Mouse (Mus musculus): ENCODE measurements around the gene Atp5g1. TPM values are rescaled to one million over a fixed set of nuclear protein-coding genes. Genes with fewer than 3 reads are reported as not detected.

The Atp5g1 gene
- polyA plus RNA-seq, 1 experiment from 2014 or later = 536 TPM

Other genes with a start within 250 kb of the Atp5g1 start
- 2.6 TPM in 2 replicates for gene Gngt2, start 238.5 kb downstream of the Atp5g1 start, polyA plus RNA-seq (2015; fragmentation: Nextera tagmentation; extraction: Ambion mirVana)
- gene Abi3, start 233.2 kb downstream of the Atp5g1 start, polyA plus RNA-seq (2015; fragmentation: Nextera tagmentation; extraction: Ambion mirVana) = 1.2 and 1.9 TPM in 2 replicates
- not detected in 2 replicates for gene B4galnt2, start 160.8 kb downstream of the Atp5g1 start, polyA plus RNA-seq (2015; fragmentation: Nextera tagmentation; extraction: Ambion mirVana)
- gene Igf2bp1, start 69.7 kb downstream of the Atp5g1 start, polyA plus RNA-seq (2015; fragmentation: Nextera tagmentation; extraction: Ambion mirVana) = 6.2 and 9.5 TPM in 2 replicates
- gene Gip, start 51.1 kb downstream of the Atp5g1 start, polyA plus RNA-seq (2015; fragmentation: Nextera tagmentation; extraction: Ambion mirVana) = not detected in 2 replicates
- gene Snf8, start 40.8 kb downstream of the Atp5g1 start, polyA plus RNA-seq (2015; fragmentation: Nextera tagmentation; extraction: Ambion mirVana) = 129 and 130 TPM in 2 replicates
- 37.4 and 40.8 TPM in 2 replicates for gene Ube2z, start 10.3 kb downstream of the Atp5g1 start, polyA plus RNA-seq (2015; fragmentation: Nextera tagmentation; extraction: Ambion mirVana)
- gene Calcoco2, start 36.3 kb upstream of the Atp5g1 start, polyA plus RNA-seq (2015; fragmentation: Nextera tagmentation; extraction: Ambion mirVana) = 0.17 TPM in 1 of 2 replicates, not detected in the other
- gene Ttll6, start 58.1 kb upstream of the Atp5g1 start, polyA plus RNA-seq (2015; fragmentation: Nextera tagmentation; extraction: Ambion mirVana) = 0.31 and 0.35 TPM in 2 replicates
- gene Hoxb13, start 118.6 kb upstream of the Atp5g1 start, polyA plus RNA-seq (2015; fragmentation: Nextera tagmentation; extraction: Ambion mirVana) = not detected in 2 replicates
- not detected in 2 replicates for gene Hoxb9, start 195.8 kb upstream of the Atp5g1 start, polyA plus RNA-seq (2015; fragmentation: Nextera tagmentation; extraction: Ambion mirVana)
- not detected in 2 replicates for gene Hoxb8, start 206.2 kb upstream of the Atp5g1 start, polyA plus RNA-seq (2015; fragmentation: Nextera tagmentation; extraction: Ambion mirVana)
- not detected in 2 replicates for gene Hoxb7, start 211.0 kb upstream of the Atp5g1 start, polyA plus RNA-seq (2015; fragmentation: Nextera tagmentation; extraction: Ambion mirVana)
- gene Hoxb6, start 216.8 kb upstream of the Atp5g1 start, polyA plus RNA-seq (2015; fragmentation: Nextera tagmentation; extraction: Ambion mirVana) = not detected in 2 replicates
- 0.14 TPM in 1 of 2 replicates, not detected in the other for gene Hoxb5, start 227.7 kb upstream of the Atp5g1 start, polyA plus RNA-seq (2015; fragmentation: Nextera tagmentation; extraction: Ambion mirVana)
- not detected in 2 replicates for gene Hoxb4, start 242.6 kb upstream of the Atp5g1 start, polyA plus RNA-seq (2015; fragmentation: Nextera tagmentation; extraction: Ambion mirVana)
- gene Hoxb3, start 247.7 kb upstream of the Atp5g1 start, polyA plus RNA-seq (2015; fragmentation: Nextera tagmentation; extraction: Ambion mirVana) = not detected in 2 replicates